Mouse (Mus musculus) intestine, embryonic 16.5 days (tissue): ENCODE data around the gene Fxn. TPM values are rescaled to one million over a fixed set of nuclear protein-coding genes. Genes with fewer than 3 reads are reported as not detected.
A peak's percentile ranks its signal among the peaks of the same experiment; 100 is the strongest.

Experiments
- ATAC-seq: fragments of 200-750 bp; cut with Nextera tagmentation; 2 replicates; pipeline ENCODE4 v1.8.0; 2017; ENCODE audit warnings: moderate TSS enrichment, moderate library complexity
- H3K27ac ChIP-seq: fragments of 300-500 bp; sonication (generic); 2 replicates; pipeline ENCODE4 v1.5.1; 2014; ENCODE audit warnings: mild to moderate bottlenecking, low read length
- H3K27me3 ChIP-seq: fragments of 300-500 bp; sonication (generic); replicated peaks from 2 replicates; pipeline ENCODE4 v1.6.1; 2014; ENCODE audit warnings: low read length, control low read depth, mixed read lengths; ENCODE audit not compliant: control insufficient read depth, insufficient read depth
- H3K36me3 ChIP-seq: fragments of 300-500 bp; sonication (generic); 2 replicates; pipeline ENCODE4 v1.6.1; 2014; ENCODE audit warnings: low read length, control low read depth; ENCODE audit not compliant: control insufficient read depth, insufficient read depth
- H3K4me1 ChIP-seq: fragments of 300-500 bp; sonication (generic); 2 replicates; pipeline ENCODE4 v1.6.1; 2014; ENCODE audit warnings: low read length, control low read depth, mixed read lengths; ENCODE audit not compliant: control insufficient read depth, insufficient read depth
- H3K4me2 ChIP-seq: fragments of 300-500 bp; sonication (generic); 2 replicates; pipeline ENCODE4 v1.6.1; 2014; ENCODE audit warnings: low read depth, low read length, control low read depth
- H3K4me3 ChIP-seq: fragments of 300-500 bp; sonication (generic); 2 replicates; pipeline ENCODE4 v1.5.1; 2014; ENCODE audit warnings: mild to moderate bottlenecking, low read length
- H3K9ac ChIP-seq: fragments of 300-500 bp; sonication (generic); 2 replicates; pipeline ENCODE4 v1.6.1; 2014; ENCODE audit warnings: low read depth, low read length
- H3K9me3 ChIP-seq: fragments of 300-500 bp; sonication (generic); 2 replicates; pipeline ENCODE4 v1.6.1; 2016; ENCODE audit warnings: low read length, control low read depth; ENCODE audit not compliant: control insufficient read depth
- WGBS: fragments of 180-500 bp; shearing (Covaris S2); extraction: QIAGEN DNeasy Blood & Tissue Kit; methylation state at CpG from one replicate; pipeline ENCODE4 v1.1.7; 2014; 5-methylcytosine and 5-hydroxymethylcytosine counted together
- polyA plus RNA-seq: library from polyadenylated mRNA; unstranded; fragments of >200 nt; fragmentation: Nextera tagmentation; extraction: Ambion mirVana; gene quantifications from 2 replicates; pipeline ENCODE4 v1.2.1, GENCODE M21; 2015

Gene Fxn
- polyA plus RNA-seq, 1 experiment from 2014 or later, result 37.6 TPM

GRCm38 (mm10) chr19:24274281-24274680, 6.1 kb downstream of the Fxn start:
- Histone ChIP-seq H3K4me1 (peaks cover 4% of the 10 kb centered on the region; the same call in 1 of the 2 replicates), H3K27me3 (no peaks in the 10 kb centered on the region), H3K9me3 (no peaks in the 10 kb centered on the region), H3K4me3 (no peak overlapping the region), H3K36me3 (no peaks in the 10 kb centered on the region), H3K4me2 (no peak overlapping the region), H3K27ac (no peak overlapping the region), H3K9ac (no peak overlapping the region)
- ATAC-seq, result no peak
- 64% methylated on average over 3 of the region's 3 CpGs for WGBS

GRCm38 (mm10) chr19:24271746-24272426, 8.5 kb downstream of the Fxn start:
- Histone ChIP-seq H3K27ac (peak overlapping the region; percentile 68), H3K27me3 (no peaks in the 10 kb centered on the region), H3K9ac (peak overlapping the region; percentile 34; the same call in 1 of the 2 replicates), H3K4me3 (no peak overlapping the region; the same call in 1 of the 2 replicates), H3K9me3 (no peaks in the 10 kb centered on the region), H3K36me3 (no peaks in the 10 kb centered on the region), H3K4me1 (peaks cover 7% of the 10 kb centered on the region), H3K4me2 (peak overlapping the region; percentile 44)
- 42% methylated on average over 16 of the region's 16 CpGs for WGBS
- ATAC-seq, result peak; percentile 96

- Histone ChIP-seq H3K4me3 (no peak overlapping the region; the same call in 1 of the 2 replicates), H3K27ac (peak overlapping the region; percentile 68), H3K9ac (no peak overlapping the region), H3K9me3 (no peaks in the 10 kb centered on the region), H3K27me3 (no peaks in the 10 kb centered on the region), H3K4me2 (peak overlapping the region; percentile 44), H3K36me3 (no peaks in the 10 kb centered on the region; the same call in 1 of the 2 replicates), H3K4me1 (peaks cover 10% of the 10 kb centered on the region)
- peak; percentile 86 for ATAC-seq
- 43% methylated on average over 7 of the region's 7 CpGs for WGBS
Observed at GRCm38 (mm10) chr19:24271326-24271725, 9.1 kb downstream of the Fxn start.

- no peaks in the 10 kb centered on the region for H3K9me3 ChIP-seq
- H3K27me3 ChIP-seq, result no peaks in the 10 kb centered on the region
- no peak overlapping the region for H3K4me2 ChIP-seq
- H3K36me3 ChIP-seq, result no peaks in the 10 kb centered on the region; the same call in 1 of the 2 replicates
- WGBS, result 55% methylated on average over 4 of the region's 4 CpGs
- no peak overlapping the region for H3K9ac ChIP-seq
- H3K27ac ChIP-seq, result no peak overlapping the region
- no peak for ATAC-seq
- peaks cover 16% of the 10 kb centered on the region for H3K4me1 ChIP-seq
- no peak overlapping the region for H3K4me3 ChIP-seq
Observed at GRCm38 (mm10) chr19:24268531-24268930, 11.9 kb downstream of the Fxn start.

GRCm38 (mm10) chr19:24266046-24266830, 14.2 kb downstream of the Fxn start:
- Histone ChIP-seq H3K4me1 (peaks cover 13% of the 10 kb centered on the region), H3K4me2 (peak overlapping the region; percentile 20), H3K9ac (peak overlapping the region; percentile 41; the same call in 1 of the 2 replicates), H3K9me3 (no peaks in the 10 kb centered on the region), H3K27ac (peak overlapping the region; percentile 83), H3K36me3 (no peaks in the 10 kb centered on the region; the same call in 1 of the 2 replicates), H3K27me3 (no peaks in the 10 kb centered on the region), H3K4me3 (no peak overlapping the region)
- 59% methylated on average over 7 of the region's 7 CpGs for WGBS
- peak; percentile 89 for ATAC-seq

- ATAC-seq, result peak; percentile 68
- peaks cover 12% of the 10 kb centered on the region; the same call in 1 of the 2 replicates for H3K4me1 ChIP-seq
- H3K36me3 ChIP-seq, result no peaks in the 10 kb centered on the region; the same call in 1 of the 2 replicates
- H3K4me2 ChIP-seq, result no peak overlapping the region
- H3K9me3 ChIP-seq, result no peaks in the 10 kb centered on the region
- 44% methylated on average over 7 of the region's 7 CpGs for WGBS
- H3K27ac ChIP-seq, result peak overlapping the region; percentile 83
- H3K4me3 ChIP-seq, result no peak overlapping the region
- no peak overlapping the region for H3K9ac ChIP-seq
- H3K27me3 ChIP-seq, result no peaks in the 10 kb centered on the region
Observed at GRCm38 (mm10) chr19:24264991-24265390, 15.4 kb downstream of the Fxn start.

GRCm38 (mm10) chr19:24262736-24263135, 17.7 kb downstream of the Fxn start:
- Histone ChIP-seq H3K4me1 (peaks cover 12% of the 10 kb centered on the region; the same call in 1 of the 2 replicates), H3K36me3 (no peaks in the 10 kb centered on the region; the same call in 1 of the 2 replicates), H3K9ac (no peak overlapping the region), H3K9me3 (no peaks in the 10 kb centered on the region), H3K27me3 (no peaks in the 10 kb centered on the region), H3K4me2 (no peak overlapping the region), H3K27ac (no peak overlapping the region), H3K4me3 (no peak overlapping the region)
- 93% methylated on average over 14 of the region's 14 CpGs for WGBS
- ATAC-seq, result no peak

- H3K27ac ChIP-seq, result no peak overlapping the region
- no peak overlapping the region for H3K4me3 ChIP-seq
- H3K4me1 ChIP-seq, result no peaks in the 10 kb centered on the region; the same call in 1 of the 2 replicates
- no peaks in the 10 kb centered on the region for H3K36me3 ChIP-seq
- ATAC-seq, result no peak
- 74% methylated on average over 12 of the region's 12 CpGs for WGBS
- no peak overlapping the region for H3K9ac ChIP-seq
- no peaks in the 10 kb centered on the region for H3K27me3 ChIP-seq
- H3K9me3 ChIP-seq, result no peaks in the 10 kb centered on the region
- H3K4me2 ChIP-seq, result no peak overlapping the region
Observed at GRCm38 (mm10) chr19:24259390-24260351, 20.7 kb downstream of the Fxn start.
